Mouse (Mus musculus): ENCODE results near the gene Dync1i1. TPM values are rescaled to one million over a fixed set of nuclear protein-coding genes. Genes with fewer than 3 reads are reported as not detected.
A peak's percentile ranks its signal among the peaks of the same experiment; 100 is the strongest.

Dync1i1 gene
- polyA plus RNA-seq, 1 experiment from 2014 or later, result 4.5 TPM

- Histone ChIP-seq H3K27me3 (ENCODE audit: control insufficient read depth, insufficient read depth, low read length) (no peaks in the 10 kb centered on the region), H3K9ac (replicated peaks; ENCODE audit: low read length) (no peak overlapping the region), H3K27ac (replicated peaks; ENCODE audit: low read depth, low read length) (no peak overlapping the region), H3K36me3 (replicated peaks; ENCODE audit: control insufficient read depth, insufficient read depth, low read depth, low read length) (no peaks in the 10 kb centered on the region), H3K4me1 (ENCODE audit: control insufficient read depth, insufficient read depth, low read length) (no peaks in the 10 kb centered on the region), H3K4me2 (ENCODE audit: low read depth, low read length) (no peak overlapping the region), H3K4me3 (ENCODE audit: low read depth, low read length) (no peak overlapping the region), H3K9me3 (replicated peaks; ENCODE audit: control insufficient read depth, low read length) (no peaks in the 10 kb centered on the region)
- ATAC-seq (replicated peaks; ENCODE audit: insufficient number of reproducible peaks, low FRiP score, low TSS enrichment, low read depth) (no peak), DNase-seq (ENCODE audit: low spot score) (no peak)
- WGBS, result 84% methylated on average over 15 of the region's 15 CpGs
Measured at GRCm38 (mm10) chr6:6015616-6016015, 290.2 kb downstream of the Dync1i1 start.

- Histone ChIP-seq H3K4me2 (ENCODE audit: low read depth, low read length) (no peak overlapping the region), H3K27ac (replicated peaks; ENCODE audit: low read depth, low read length) (no peak overlapping the region), H3K4me1 (ENCODE audit: control insufficient read depth, insufficient read depth, low read length) (no peaks in the 10 kb centered on the region), H3K9me3 (replicated peaks; ENCODE audit: control insufficient read depth, low read length) (no peaks in the 10 kb centered on the region), H3K27me3 (ENCODE audit: control insufficient read depth, insufficient read depth, low read length) (no peaks in the 10 kb centered on the region), H3K36me3 (replicated peaks; ENCODE audit: control insufficient read depth, insufficient read depth, low read depth, low read length) (no peaks in the 10 kb centered on the region), H3K9ac (replicated peaks; ENCODE audit: low read length) (no peak overlapping the region), H3K4me3 (ENCODE audit: low read depth, low read length) (no peak overlapping the region)
- no peak for ATAC-seq (replicated peaks; ENCODE audit: insufficient number of reproducible peaks, low FRiP score, low TSS enrichment, low read depth)
- 24% methylated on average over 9 of the region's 9 CpGs for WGBS
- DNase-seq (ENCODE audit: low spot score), result peak; percentile 68
Measured at GRCm38 (mm10) chr6:6016931-6017330, 291.5 kb downstream of the Dync1i1 start.

- DNase-seq (ENCODE audit: low spot score), result no peak
- H3K4me3 ChIP-seq (ENCODE audit: low read depth, low read length), result no peak overlapping the region
- ATAC-seq (replicated peaks; ENCODE audit: insufficient number of reproducible peaks, low FRiP score, low TSS enrichment, low read depth), result no peak
- H3K27ac ChIP-seq (replicated peaks; ENCODE audit: low read depth, low read length), result no peak overlapping the region
- H3K27me3 ChIP-seq (ENCODE audit: control insufficient read depth, insufficient read depth, low read length), result no peaks in the 10 kb centered on the region
- no peak overlapping the region for H3K9ac ChIP-seq (replicated peaks; ENCODE audit: low read length)
- 51% methylated on average over 6 of the region's 6 CpGs for WGBS
- no peaks in the 10 kb centered on the region for H3K36me3 ChIP-seq (replicated peaks; ENCODE audit: control insufficient read depth, insufficient read depth, low read depth, low read length)
- no peak overlapping the region for H3K4me2 ChIP-seq (ENCODE audit: low read depth, low read length)
- no peaks in the 10 kb centered on the region for H3K9me3 ChIP-seq (replicated peaks; ENCODE audit: control insufficient read depth, low read length)
- no peaks in the 10 kb centered on the region for H3K4me1 ChIP-seq (ENCODE audit: control insufficient read depth, insufficient read depth, low read length)
Measured at GRCm38 (mm10) chr6:6023976-6024375, 298.5 kb downstream of the Dync1i1 start.

- 69% methylated on average over 6 of the region's 6 CpGs for WGBS
- Histone ChIP-seq H3K36me3 (replicated peaks; ENCODE audit: control insufficient read depth, insufficient read depth, low read depth, low read length) (no peaks in the 10 kb centered on the region), H3K4me3 (ENCODE audit: low read depth, low read length) (no peak overlapping the region), H3K27ac (replicated peaks; ENCODE audit: low read depth, low read length) (no peak overlapping the region), H3K4me2 (ENCODE audit: low read depth, low read length) (no peak overlapping the region), H3K9me3 (replicated peaks; ENCODE audit: control insufficient read depth, low read length) (no peaks in the 10 kb centered on the region), H3K4me1 (ENCODE audit: control insufficient read depth, insufficient read depth, low read length) (no peaks in the 10 kb centered on the region), H3K27me3 (ENCODE audit: control insufficient read depth, insufficient read depth, low read length) (no peaks in the 10 kb centered on the region), H3K9ac (replicated peaks; ENCODE audit: low read length) (no peak overlapping the region)
- DNase-seq (ENCODE audit: low spot score) (peak; percentile 60), ATAC-seq (replicated peaks; ENCODE audit: insufficient number of reproducible peaks, low FRiP score, low TSS enrichment, low read depth) (no peak)
Measured at GRCm38 (mm10) chr6:6027664-6028063, 302.2 kb downstream of the Dync1i1 start.

- Histone ChIP-seq H3K4me2 (ENCODE audit: low read depth, low read length) (no peak overlapping the region), H3K27ac (replicated peaks; ENCODE audit: low read depth, low read length) (no peak overlapping the region), H3K4me3 (ENCODE audit: low read depth, low read length) (no peak overlapping the region), H3K4me1 (ENCODE audit: control insufficient read depth, insufficient read depth, low read length) (peaks cover 6% of the 10 kb centered on the region), H3K9me3 (replicated peaks; ENCODE audit: control insufficient read depth, low read length) (no peaks in the 10 kb centered on the region), H3K36me3 (replicated peaks; ENCODE audit: control insufficient read depth, insufficient read depth, low read depth, low read length) (no peaks in the 10 kb centered on the region), H3K27me3 (ENCODE audit: control insufficient read depth, insufficient read depth, low read length) (no peaks in the 10 kb centered on the region), H3K9ac (replicated peaks; ENCODE audit: low read length) (no peak overlapping the region)
- DNase-seq (ENCODE audit: low spot score) (no peak), ATAC-seq (replicated peaks; ENCODE audit: insufficient number of reproducible peaks, low FRiP score, low TSS enrichment, low read depth) (no peak)
- WGBS, result 30% methylated on average over 18 of the region's 18 CpGs
Measured at GRCm38 (mm10) chr6:6038773-6039550, 313.5 kb downstream of the Dync1i1 start.

GRCm38 (mm10) chr6:6046729-6047424 is 321.4 kb downstream of the Dync1i1 start:
- H3K27me3 ChIP-seq (ENCODE audit: control insufficient read depth, insufficient read depth, low read length), result no peaks in the 10 kb centered on the region
- 78% methylated on average over 12 of the region's 12 CpGs for WGBS
- no peak overlapping the region for H3K27ac ChIP-seq (replicated peaks; ENCODE audit: low read depth, low read length)
- H3K9me3 ChIP-seq (replicated peaks; ENCODE audit: control insufficient read depth, low read length), result no peaks in the 10 kb centered on the region
- no peak overlapping the region for H3K4me3 ChIP-seq (ENCODE audit: low read depth, low read length)
- no peak for DNase-seq (ENCODE audit: low spot score)
- ATAC-seq (replicated peaks; ENCODE audit: insufficient number of reproducible peaks, low FRiP score, low TSS enrichment, low read depth), result no peak
- H3K4me1 ChIP-seq (ENCODE audit: control insufficient read depth, insufficient read depth, low read length), result no peaks in the 10 kb centered on the region
- no peaks in the 10 kb centered on the region for H3K36me3 ChIP-seq (replicated peaks; ENCODE audit: control insufficient read depth, insufficient read depth, low read depth, low read length)
- H3K9ac ChIP-seq (replicated peaks; ENCODE audit: low read length), result no peak overlapping the region
- no peak overlapping the region for H3K4me2 ChIP-seq (ENCODE audit: low read depth, low read length)

- DNase-seq (ENCODE audit: low spot score), result no peak
- H3K9me3 ChIP-seq (replicated peaks; ENCODE audit: control insufficient read depth, low read length), result no peaks in the 10 kb centered on the region
- ATAC-seq (replicated peaks; ENCODE audit: insufficient number of reproducible peaks, low FRiP score, low TSS enrichment, low read depth), result no peak
- H3K27me3 ChIP-seq (ENCODE audit: control insufficient read depth, insufficient read depth, low read length), result no peaks in the 10 kb centered on the region
- H3K4me3 ChIP-seq (ENCODE audit: low read depth, low read length), result no peak overlapping the region
- no peaks in the 10 kb centered on the region for H3K36me3 ChIP-seq (replicated peaks; ENCODE audit: control insufficient read depth, insufficient read depth, low read depth, low read length)
- 52% methylated on average over 11 of the region's 11 CpGs for WGBS
- no peaks in the 10 kb centered on the region for H3K4me1 ChIP-seq (ENCODE audit: control insufficient read depth, insufficient read depth, low read length)
- no peak overlapping the region for H3K4me2 ChIP-seq (ENCODE audit: low read depth, low read length)
- no peak overlapping the region for H3K27ac ChIP-seq (replicated peaks; ENCODE audit: low read depth, low read length)
- no peak overlapping the region for H3K9ac ChIP-seq (replicated peaks; ENCODE audit: low read length)
Measured at GRCm38 (mm10) chr6:6052696-6053095, 327.3 kb downstream of the Dync1i1 start.

GRCm38 (mm10) chr6:6053946-6054345 is 328.5 kb downstream of the Dync1i1 start:
- WGBS, result 77% methylated on average over 3 of the region's 3 CpGs
- Histone ChIP-seq H3K4me1 (ENCODE audit: control insufficient read depth, insufficient read depth, low read length) (no peaks in the 10 kb centered on the region), H3K27ac (replicated peaks; ENCODE audit: low read depth, low read length) (no peak overlapping the region), H3K36me3 (replicated peaks; ENCODE audit: control insufficient read depth, insufficient read depth, low read depth, low read length) (no peaks in the 10 kb centered on the region), H3K9ac (replicated peaks; ENCODE audit: low read length) (no peak overlapping the region), H3K27me3 (ENCODE audit: control insufficient read depth, insufficient read depth, low read length) (no peaks in the 10 kb centered on the region), H3K4me3 (ENCODE audit: low read depth, low read length) (no peak overlapping the region), H3K9me3 (replicated peaks; ENCODE audit: control insufficient read depth, low read length) (no peaks in the 10 kb centered on the region), H3K4me2 (ENCODE audit: low read depth, low read length) (no peak overlapping the region)
- DNase-seq (ENCODE audit: low spot score) (no peak), ATAC-seq (replicated peaks; ENCODE audit: insufficient number of reproducible peaks, low FRiP score, low TSS enrichment, low read depth) (no peak)
